Mouse (Mus musculus) limb, embryonic 11.5 days (tissue): ENCODE measurements at regions not wholly inside any gene's neighbourhood (a gene's known extent, or its start where the extent isn't known, plus 50 kb on each side); places are given as distances from the start of the nearest gene placed in this dataset.

Experiments used
- ATAC-seq: fragments of 200-750 bp; cut with Nextera tagmentation; 2 replicates; pipeline ENCODE4 v1.8.0; 2017; ENCODE audit warnings: low read depth; ENCODE audit not compliant: insufficient number of reproducible peaks, low FRiP score, low TSS enrichment
- DNase-seq: peaks from one replicate; pipeline ENCODE4 v3.0.0-alpha.2; 2015; ENCODE audit warnings: low spot score
- H3K27ac ChIP-seq: fragments of 300-500 bp; sonication (generic); replicated peaks from 2 replicates; pipeline ENCODE4 v1.5.1; 2014; ENCODE audit warnings: low read depth, mild to moderate bottlenecking, low read length
- H3K27me3 ChIP-seq: fragments of 300-500 bp; sonication (generic); 2 replicates; pipeline ENCODE4 v1.6.1; 2014; ENCODE audit warnings: mild to moderate bottlenecking, low read length, mixed read lengths; ENCODE audit not compliant: control insufficient read depth, insufficient read depth
- H3K36me3 ChIP-seq: fragments of 300-500 bp; sonication (generic); 2 replicates; pipeline ENCODE4 v1.6.1; 2014; ENCODE audit warnings: mild to moderate bottlenecking, low read length, moderate library complexity, mixed read lengths; ENCODE audit not compliant: control insufficient read depth, insufficient read depth
- H3K4me1 ChIP-seq: fragments of 300-500 bp; sonication (generic); 2 replicates; pipeline ENCODE4 v1.6.1; 2014; ENCODE audit warnings: low read length, mixed read lengths; ENCODE audit not compliant: control insufficient read depth, insufficient read depth
- H3K4me2 ChIP-seq: fragments of 300-500 bp; sonication (generic); 2 replicates; pipeline ENCODE4 v1.6.1; 2014; ENCODE audit warnings: low read depth, mild to moderate bottlenecking, moderate library complexity; ENCODE audit not compliant: severe bottlenecking
- H3K4me3 ChIP-seq: fragments of 300-500 bp; sonication (generic); 2 replicates; pipeline ENCODE4 v1.5.1; 2014; ENCODE audit warnings: low read depth, low read length
- H3K9ac ChIP-seq: fragments of 300-500 bp; sonication (generic); 2 replicates; pipeline ENCODE4 v1.6.1; 2014; ENCODE audit warnings: mild to moderate bottlenecking, low read length
- H3K9me3 ChIP-seq: fragments of 300-500 bp; sonication (generic); 2 replicates; pipeline ENCODE4 v1.6.1; 2016; ENCODE audit warnings: low read length; ENCODE audit not compliant: control insufficient read depth
- WGBS: fragments of 180-500 bp; shearing (Covaris S2); extraction: QIAGEN DNeasy Blood & Tissue Kit; methylation state at CpG from one replicate; pipeline ENCODE4 v1.1.7; 2014; 5-methylcytosine and 5-hydroxymethylcytosine counted together

DNA sequence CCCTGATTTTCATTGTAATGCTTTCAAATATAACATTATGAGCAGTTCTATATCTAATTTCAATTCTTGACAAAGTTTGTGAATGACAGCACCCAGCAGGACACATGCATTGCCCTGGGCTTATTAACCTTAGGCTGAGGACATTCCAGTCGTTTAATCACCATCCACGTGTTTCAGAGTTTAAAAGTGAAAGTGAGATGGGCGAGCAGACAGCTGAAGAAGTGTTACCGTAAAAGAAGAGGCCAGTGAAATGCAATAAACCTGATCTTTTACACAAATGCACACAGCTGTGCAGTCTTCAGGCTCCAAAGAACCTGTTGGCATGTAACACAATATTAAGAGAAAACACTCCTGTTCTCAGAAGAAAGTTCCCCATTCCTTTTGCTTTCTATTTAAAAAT, 89.5 kb upstream of the Sema3d start:
- Histone ChIP-seq H3K4me3 (no peak overlapping the region), H3K27me3 (no peaks in the 10 kb centered on the region), H3K4me1 (no peaks in the 10 kb centered on the region), H3K27ac (no peak overlapping the region), H3K4me2 (no peak overlapping the region), H3K9me3 (no peaks in the 10 kb centered on the region), H3K36me3 (no peaks in the 10 kb centered on the region), H3K9ac (no peak overlapping the region)
- 41% methylated on average over 4 of the region's 4 CpGs for WGBS
- ATAC-seq: no peak
- no peak for DNase-seq

DNA sequence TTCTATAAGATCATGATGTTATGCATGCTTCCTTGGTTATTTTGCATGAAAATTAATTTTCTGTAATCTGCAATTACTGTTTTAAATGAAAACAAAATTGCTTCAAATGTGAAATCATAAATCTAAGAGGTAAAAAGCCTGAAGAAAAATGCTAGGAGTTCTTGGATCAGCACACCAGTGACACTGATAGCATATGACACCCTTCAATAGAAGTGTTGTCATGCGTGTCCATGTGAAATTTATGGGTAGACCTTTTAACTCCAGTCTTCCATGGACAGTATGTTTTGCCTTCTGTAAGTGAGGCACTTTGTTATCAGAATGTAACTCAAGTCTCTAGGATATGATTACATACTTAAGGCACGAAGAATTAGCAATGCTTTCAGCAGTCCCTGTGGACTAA, 85.9 kb upstream of the Sema3d start:
- Histone ChIP-seq H3K4me2 (no peak overlapping the region), H3K4me1 (no peaks in the 10 kb centered on the region), H3K27me3 (no peaks in the 10 kb centered on the region), H3K9ac (no peak overlapping the region), H3K9me3 (no peaks in the 10 kb centered on the region), H3K27ac (no peak overlapping the region), H3K4me3 (no peak overlapping the region), H3K36me3 (no peaks in the 10 kb centered on the region)
- ATAC-seq (no peak), DNase-seq (no peak)
- 81% methylated on average over 2 of the region's 2 CpGs for WGBS

DNA sequence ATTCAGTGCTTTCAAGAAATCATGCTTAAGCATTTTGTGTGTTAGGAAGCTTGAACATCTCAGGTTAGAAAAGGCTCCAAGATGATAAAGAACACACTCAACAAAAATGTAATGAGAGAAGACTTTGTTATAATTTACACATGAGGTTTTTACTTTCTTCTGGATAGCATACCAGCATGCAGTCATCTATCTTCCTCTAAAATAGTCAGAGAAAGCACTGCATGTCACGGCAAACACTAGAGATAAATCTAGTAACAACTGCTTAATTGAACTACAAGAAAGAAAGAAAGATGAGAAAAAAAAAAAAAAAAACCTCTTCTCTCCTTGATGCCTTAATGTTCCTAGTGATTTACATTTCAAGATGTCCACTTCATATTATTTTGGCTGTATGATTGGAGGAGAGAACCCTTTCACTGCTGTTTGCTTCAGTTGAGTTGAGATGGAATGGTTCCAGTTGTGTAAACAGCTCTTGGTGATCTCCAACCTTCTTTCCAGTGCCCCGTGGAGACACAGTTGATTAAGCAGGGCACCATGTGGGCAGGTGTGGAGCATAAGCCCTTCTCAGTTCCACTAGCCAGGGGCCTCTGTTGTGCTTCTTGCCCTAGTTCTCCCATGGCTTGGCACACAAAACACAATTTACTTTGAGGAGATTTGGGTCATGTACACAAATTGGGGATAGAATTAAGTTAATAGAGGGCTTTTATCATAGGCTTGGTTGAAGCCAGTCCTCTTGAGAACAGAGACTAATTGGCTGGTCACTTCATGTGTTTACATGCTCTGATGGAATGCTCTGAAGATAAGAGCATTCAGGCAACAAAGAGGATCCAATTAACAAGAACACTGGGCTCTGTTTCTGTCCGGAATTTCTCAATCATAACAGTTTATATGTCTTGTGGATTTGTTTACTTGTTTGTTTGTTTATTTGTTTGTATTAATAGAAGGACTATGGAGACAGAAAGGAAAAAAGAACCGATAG, 81.1 kb upstream of the Sema3d start:
- H3K4me3 ChIP-seq: no peak overlapping the region
- WGBS: 48% methylated on average over 4 of the region's 4 CpGs
- no peak for ATAC-seq

DNA sequence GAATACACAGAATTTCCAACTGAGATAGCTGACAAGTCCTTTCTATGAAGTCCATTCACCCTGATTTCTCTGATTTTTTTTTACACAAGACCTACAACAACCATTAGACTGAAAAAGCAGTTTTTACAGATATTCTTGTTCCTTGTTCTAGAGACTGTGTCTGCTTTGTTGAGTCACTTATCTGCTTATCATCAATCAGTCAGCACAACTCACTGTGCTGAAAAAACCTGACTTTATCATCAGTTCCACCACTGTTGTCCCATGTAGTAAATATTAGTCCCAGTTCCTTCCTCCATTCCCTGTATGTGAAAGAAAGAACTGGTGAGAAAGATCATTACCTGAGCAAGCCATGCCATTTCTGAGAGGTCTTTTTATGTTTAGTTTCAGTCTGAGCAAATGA, 73.8 kb upstream of the Sema3d start:
- H3K4me1 ChIP-seq: no peaks in the 10 kb centered on the region
- H3K9me3 ChIP-seq: no peaks in the 10 kb centered on the region
- H3K9ac ChIP-seq: no peak overlapping the region
- DNase-seq: no peak
- no peak overlapping the region for H3K4me2 ChIP-seq
- no peaks in the 10 kb centered on the region for H3K27me3 ChIP-seq
- ATAC-seq: no peak
- no peak overlapping the region for H3K4me3 ChIP-seq
- no peaks in the 10 kb centered on the region for H3K36me3 ChIP-seq
- H3K27ac ChIP-seq: no peak overlapping the region

More for the DNA sequence above, 81.1 kb upstream of the Sema3d start:
- Histone ChIP-seq H3K27me3 (no peaks in the 10 kb centered on the region), H3K27ac (no peak overlapping the region), H3K9ac (no peak overlapping the region), H3K9me3 (no peaks in the 10 kb centered on the region), H3K4me1 (no peaks in the 10 kb centered on the region), H3K4me2 (no peak overlapping the region), H3K36me3 (no peaks in the 10 kb centered on the region)
- no peak for DNase-seq

GRCm38 (mm10) chr5:12332648-12333305, 50.4 kb upstream of the Sema3d start:
- no peak overlapping the region for H3K4me2 ChIP-seq
- H3K9ac ChIP-seq: no peak overlapping the region
- ATAC-seq (no peak), DNase-seq (no peak)
- H3K36me3 ChIP-seq: no peaks in the 10 kb centered on the region
- H3K4me3 ChIP-seq: no peak overlapping the region
- H3K4me1 ChIP-seq: no peaks in the 10 kb centered on the region
- WGBS: 81% methylated on average over 4 of the region's 4 CpGs
- no peaks in the 10 kb centered on the region for H3K9me3 ChIP-seq
- H3K27ac ChIP-seq: no peak overlapping the region
- H3K27me3 ChIP-seq: no peaks in the 10 kb centered on the region
